Mouse (Mus musculus) C2C12 (cell line): ENCODE results near the gene Relb.

Source experiments
- CTCF ChIP-seq: IDR thresholded peaks from one replicate; pipeline ENCODE4 v1.5.1; 2011; ENCODE audit not compliant: control insufficient read depth, insufficient read depth, insufficient read length
- FOSL1 ChIP-seq: IDR thresholded peaks from one replicate; pipeline ENCODE4 v1.8.0; 2011; ENCODE audit warnings: mild to moderate bottlenecking, low read length; ENCODE audit not compliant: poor library complexity, insufficient read depth, severe bottlenecking
- MAX ChIP-seq: IDR thresholded peaks from one replicate; pipeline ENCODE4 v1.6.1; 2011; ENCODE audit warnings: mild to moderate bottlenecking, control low read depth
- MYOD1 ChIP-seq: IDR thresholded peaks from one replicate; pipeline ENCODE4 v1.6.1; 2011; ENCODE audit warnings: low read depth; ENCODE audit not compliant: control insufficient read depth, insufficient read length
- USF1 ChIP-seq: IDR thresholded peaks from one replicate; pipeline ENCODE4 v1.6.1; 2011; ENCODE audit warnings: low read depth, mild to moderate bottlenecking, control low read depth, moderate library complexity

DNA sequence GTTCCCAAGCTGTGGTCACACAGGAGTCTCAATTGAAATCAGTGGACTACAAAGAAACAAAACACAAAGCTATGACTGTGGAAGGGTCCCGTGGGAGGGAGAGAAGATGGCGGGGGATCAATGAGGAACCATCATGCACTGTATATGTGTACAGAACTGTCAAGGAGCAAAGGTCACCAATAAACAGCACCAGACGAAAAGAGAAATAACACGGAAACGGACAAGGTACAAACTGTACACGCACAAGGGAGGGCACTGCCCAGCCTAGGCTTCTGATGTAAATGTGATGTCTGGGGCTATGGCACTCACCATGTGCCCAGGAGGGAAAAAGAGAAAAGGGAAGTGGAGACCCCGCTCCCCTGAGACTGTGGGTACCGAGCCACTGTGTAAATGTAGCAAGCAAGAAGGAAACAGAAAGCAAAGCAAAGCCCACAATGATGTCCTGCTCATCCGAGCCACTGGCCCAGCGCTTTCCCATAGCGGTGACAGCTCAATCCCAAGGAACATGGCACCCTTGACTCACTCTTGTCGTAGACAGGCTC lies 14.1 kb downstream of the Relb start:
- TF ChIP-seq CTCF, result no peak
- no peak for TF ChIP-seq MYOD1
- no peak for TF ChIP-seq FOSL1
- TF ChIP-seq USF1, result no peak
- no peak for TF ChIP-seq MAX
